Mouse (Mus musculus): ENCODE results near the gene Als2.

Als2 gene

GRCm38 (mm10) chr1:59166232-59166905 lies 70.7 kb downstream of the Als2 start:
- DNase-seq (ENCODE audit: low spot score in 2 of 2) = no peak

DNA sequence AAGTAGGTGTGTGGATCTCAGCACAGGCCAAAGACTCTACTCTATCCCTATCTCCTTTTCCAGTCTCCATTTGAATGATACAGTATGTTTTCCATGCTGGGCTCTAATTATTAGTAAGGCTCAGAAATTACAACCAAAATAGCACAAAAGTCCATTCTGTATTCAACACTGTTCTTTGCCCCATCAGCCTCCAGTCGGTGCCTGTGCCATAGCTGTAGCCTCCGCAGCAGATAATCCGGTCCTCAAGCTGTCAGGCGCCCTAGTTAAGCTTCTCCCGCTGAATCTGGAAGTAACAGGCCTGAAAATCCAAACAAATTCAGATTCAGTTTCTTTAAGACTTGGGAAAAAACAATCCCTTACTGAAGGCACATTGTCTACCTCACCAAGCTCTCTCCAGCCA lies 73.1 kb downstream of the Als2 start:
- no peak for DNase-seq (ENCODE audit: low spot score in 2 of 2)

DNA sequence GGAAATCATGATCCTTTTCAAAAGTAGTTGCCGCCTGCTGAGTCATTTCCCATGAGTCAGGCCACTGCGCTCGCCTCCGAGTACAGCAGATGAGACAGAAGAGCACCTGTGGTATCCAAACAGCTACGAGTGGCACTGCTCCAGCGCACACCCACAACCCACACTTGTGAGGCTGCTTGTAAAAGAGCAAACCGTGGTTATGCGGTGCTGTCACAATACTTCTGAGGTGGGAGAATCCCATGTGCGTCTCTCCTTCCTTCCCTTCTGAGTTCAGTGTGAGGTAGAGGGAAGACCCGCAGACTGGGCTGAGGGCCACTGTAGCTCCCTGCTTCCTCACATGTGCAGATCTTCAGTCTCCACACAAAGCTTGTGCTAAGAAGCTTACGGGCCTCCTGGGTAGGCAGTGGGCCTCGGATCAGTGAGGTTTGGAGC lies 74.0 kb downstream of the Als2 start, which contains the start of gene Mpp4:
Mpp4 (minus strand) TSS at position 360 of the 432 bp plus-strand sequence.
- DNase-seq (ENCODE audit: low spot score in 2 of 2) = no peak

DNA sequence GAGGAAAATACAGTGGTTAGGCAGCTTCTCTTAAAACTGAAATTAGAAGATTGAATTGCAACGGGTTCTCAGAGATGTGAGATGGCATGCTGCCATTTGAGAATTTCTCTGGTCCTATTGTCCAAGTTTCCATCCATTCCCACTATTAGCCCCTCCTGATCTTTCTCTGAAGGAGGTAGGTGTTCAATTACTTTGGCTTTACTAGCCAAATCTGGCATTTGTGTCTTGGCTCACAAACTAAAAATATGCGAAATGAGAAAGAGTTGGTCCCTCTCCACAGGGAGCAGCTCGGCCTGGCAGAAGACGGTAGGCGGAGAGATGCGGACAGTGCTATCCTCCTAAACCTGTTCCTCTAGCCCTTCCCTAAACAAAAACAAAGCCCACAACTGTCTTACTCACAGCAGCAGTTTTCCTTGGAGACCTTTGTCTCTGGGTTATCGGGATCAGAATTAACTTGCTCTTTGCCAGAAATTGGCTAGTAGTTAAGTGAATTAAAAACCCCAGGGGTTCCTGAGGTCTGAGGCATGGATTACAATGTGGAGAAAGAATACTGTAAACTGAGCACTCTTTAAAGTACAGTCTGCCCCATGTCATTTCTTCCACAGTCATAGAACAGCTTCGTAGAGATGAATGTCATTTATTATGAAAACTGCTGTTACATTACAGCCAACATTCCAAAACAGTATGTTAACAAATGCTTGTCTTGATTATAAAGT lies 74.6 kb downstream of the Als2 start:
- no peak for DNase-seq (ENCODE audit: low spot score in 2 of 2)

GRCm38 (mm10) chr1:59161396-59161795 lies 75.6 kb downstream of the Als2 start:
- no peak for DNase-seq (ENCODE audit: low spot score in 2 of 2)

- DNase-seq (ENCODE audit: low spot score in 2 of 2) = no peak
Measured at GRCm38 (mm10) chr1:59160871-59161270, 76.2 kb downstream of the Als2 start.

DNA sequence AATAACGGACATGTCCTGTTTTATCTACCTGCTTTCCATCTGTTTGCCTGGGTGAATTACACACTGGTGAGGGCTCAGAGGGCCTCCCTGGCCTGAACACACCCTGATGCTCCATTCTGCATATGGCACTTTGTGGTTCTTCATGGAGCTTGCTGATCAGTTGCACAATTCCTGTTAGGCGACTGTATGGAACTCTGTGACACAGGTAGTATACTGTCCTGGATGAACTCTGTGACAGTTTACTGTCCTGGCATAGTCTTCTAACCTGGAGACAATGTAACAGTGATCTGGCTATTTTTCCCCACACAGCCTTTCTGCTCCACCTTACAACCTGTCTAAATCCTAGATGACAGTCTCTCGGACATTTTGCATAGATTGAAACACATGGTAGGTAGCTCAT lies 77.9 kb downstream of the Als2 start:
- no peak for DNase-seq (ENCODE audit: low spot score in 2 of 2)

DNA sequence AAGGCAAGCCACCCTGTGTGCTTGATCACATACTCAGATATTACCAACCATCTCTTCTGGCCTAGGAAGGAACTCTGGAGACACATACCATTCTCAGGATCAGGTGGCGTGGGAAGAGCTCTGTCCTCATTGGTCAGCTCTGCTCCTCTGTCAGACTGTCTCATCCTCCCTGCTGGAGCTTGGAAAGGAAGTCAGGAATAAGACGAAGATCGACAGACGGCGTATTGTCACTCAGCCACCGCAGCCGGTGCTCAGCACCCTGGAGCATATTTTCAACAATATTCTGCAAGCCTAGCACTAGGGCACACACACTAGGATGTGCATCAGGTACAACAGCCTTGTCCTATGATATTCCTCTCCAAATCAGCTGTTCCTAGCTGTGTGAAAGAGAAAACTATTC lies 78.5 kb downstream of the Als2 start:
- no peak for DNase-seq (ENCODE audit: low spot score in 2 of 2)

GRCm38 (mm10) chr1:59157846-59158245 lies 79.2 kb downstream of the Als2 start:
- DNase-seq (ENCODE audit: low spot score in 2 of 2) = no peak

DNA sequence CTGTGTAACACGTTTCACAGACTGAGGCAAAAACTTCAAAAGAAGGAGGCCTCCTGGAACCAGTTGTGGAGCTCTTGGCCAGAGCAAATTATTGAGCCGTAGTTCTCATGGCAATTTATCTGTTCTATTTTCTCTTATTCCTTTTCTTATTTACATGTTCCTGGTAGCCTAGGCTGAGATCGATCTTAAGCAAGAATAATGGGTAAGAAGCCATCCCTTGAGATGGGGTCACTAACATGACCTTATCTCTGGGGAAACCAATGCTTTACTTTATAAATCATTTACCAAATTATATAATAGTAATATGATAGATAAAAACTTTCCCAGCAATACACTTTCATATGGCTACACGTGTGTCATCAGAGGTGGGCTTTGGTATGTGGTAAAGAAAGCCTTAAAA lies 84.7 kb downstream of the Als2 start:
- no peak for DNase-seq (ENCODE audit: low spot score in 2 of 2)

GRCm38 (mm10) chr1:59150542-59150941 lies 86.5 kb downstream of the Als2 start:
- DNase-seq (ENCODE audit: low spot score in 2 of 2) = no peak

GRCm38 (mm10) chr1:59144543-59144942 lies 92.5 kb downstream of the Als2 start:
- peak in 1 of 2 experiments; percentile 21 for DNase-seq (ENCODE audit: low spot score in 2 of 2)

DNA sequence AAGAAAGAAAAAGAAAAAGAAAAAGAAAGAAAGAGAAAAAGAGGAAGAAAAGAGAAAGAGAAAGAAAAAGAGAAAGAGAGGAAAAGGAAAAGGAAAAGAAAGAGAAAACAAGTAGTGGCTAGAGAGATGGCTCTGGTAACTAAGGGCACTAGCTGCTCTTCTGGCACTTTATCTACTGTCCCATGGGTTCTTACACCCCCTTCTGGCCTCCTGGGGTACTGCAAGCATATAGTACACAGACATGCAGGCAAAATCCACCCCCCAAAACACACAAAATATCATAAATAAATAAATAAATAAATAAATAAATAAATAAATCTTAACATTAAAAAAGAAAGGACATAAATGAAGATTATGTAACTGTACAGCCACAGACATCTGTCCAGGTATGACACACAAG lies 94.2 kb downstream of the Als2 start:
- DNase-seq (ENCODE audit: low spot score in 2 of 2) = peak; percentile 50 to 56

GRCm38 (mm10) chr1:59134419-59134818 lies 102.6 kb downstream of the Als2 start:
- no peak for DNase-seq (ENCODE audit: low spot score in 2 of 2)

GRCm38 (mm10) chr1:59128879-59129278 lies 108.2 kb downstream of the Als2 start:
- DNase-seq (ENCODE audit: low spot score in 2 of 2) = no peak

DNA sequence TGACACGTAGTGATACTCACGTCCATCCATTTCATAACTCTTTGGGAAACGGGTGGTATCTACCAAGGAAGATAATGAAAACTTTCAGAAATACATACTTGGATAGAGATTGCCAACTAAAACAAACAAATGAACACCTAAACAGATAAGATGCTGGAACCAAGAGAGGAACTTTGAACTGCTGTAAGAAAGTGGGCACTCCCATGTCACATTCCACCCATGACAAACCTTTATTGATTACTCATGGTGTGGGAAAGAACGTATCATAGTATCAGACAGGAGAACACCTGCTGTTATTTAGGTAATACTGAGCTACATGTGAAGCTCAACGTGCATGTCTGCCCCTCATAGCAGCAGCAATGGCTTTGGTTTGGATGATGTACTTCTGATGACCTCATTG lies 111.5 kb downstream of the Als2 start:
- DNase-seq (ENCODE audit: low spot score in 2 of 2) = no peak

DNA sequence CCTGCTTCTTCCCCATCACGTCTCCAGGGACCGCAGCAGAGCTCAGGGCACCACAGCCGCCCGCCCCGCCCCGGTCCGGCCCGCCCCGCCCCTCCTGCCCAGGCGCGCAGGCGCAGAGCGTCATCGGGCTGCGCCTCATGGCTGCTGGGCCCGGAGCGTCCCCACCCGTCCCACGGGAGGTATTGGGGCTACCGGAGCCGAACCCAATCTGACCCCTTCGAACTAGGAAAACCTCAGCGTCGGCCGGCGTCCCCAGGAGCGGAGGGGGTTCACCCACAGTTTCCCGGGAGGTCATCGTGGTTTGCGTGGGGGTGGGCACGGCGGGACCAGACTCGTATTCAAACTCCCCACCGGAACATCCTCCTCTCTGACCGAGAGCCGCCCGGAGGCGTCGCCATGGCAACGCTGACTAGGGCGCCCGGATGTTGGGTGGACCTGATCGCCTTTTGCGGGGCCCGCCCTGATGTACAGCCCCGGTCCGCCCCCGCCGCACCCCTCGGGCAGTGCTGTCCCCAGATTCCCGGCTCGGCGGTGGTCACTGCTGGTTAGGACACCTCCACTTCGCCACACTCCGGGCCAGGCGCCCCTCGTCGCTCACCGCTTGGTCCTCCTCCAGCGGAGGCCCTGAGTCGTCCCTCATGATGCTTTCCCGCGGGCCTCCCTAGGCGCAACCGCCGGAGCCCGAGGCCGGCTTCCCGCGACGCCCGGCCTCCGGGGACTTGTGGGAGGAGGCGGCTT lies 117.1 kb downstream of the Als2 start, which contains the start of gene Tmem237:
Tmem237 (minus strand) TSS at position 689 of the 738 bp plus-strand sequence.
- DNase-seq (ENCODE audit: low spot score in 2 of 2) = peak; percentile 80 to 91

Data from urinary bladder, postnatal 36 days (tissue).